Mouse (Mus musculus): ENCODE measurements at regions not wholly inside any gene's neighbourhood (a gene's known extent, or its start where the extent isn't known, plus 50 kb on each side); places are given as distances from the start of the nearest gene placed in this dataset.

GRCm38 (mm10) chr5:144621967-144622366 is 76.3 kb downstream of the Nptx2 start:
- no peak for DNase-seq (ENCODE audit: low read depth, low spot score)

GRCm38 (mm10) chr5:144623358-144623757 is 77.7 kb downstream of the Nptx2 start:
- no peak for DNase-seq (ENCODE audit: low read depth, low spot score)

- no peak for DNase-seq (ENCODE audit: low read depth, low spot score)
These were observed 86.6 kb downstream of the Nptx2 start for GRCm38 (mm10) chr5:144632295-144632694.

GRCm38 (mm10) chr5:144638631-144639030 is 92.9 kb downstream of the Nptx2 start:
- DNase-seq (ENCODE audit: low read depth, low spot score) = peak; percentile 9

- DNase-seq (ENCODE audit: low read depth, low spot score) = no peak
These were observed 93.9 kb downstream of the Nptx2 start for GRCm38 (mm10) chr5:144639639-144640038.

GRCm38 (mm10) chr5:144642766-144643165 is 97.1 kb downstream of the Nptx2 start:
- no peak for DNase-seq (ENCODE audit: low read depth, low spot score)

- DNase-seq (ENCODE audit: low read depth, low spot score) = no peak
These were observed 97.7 kb downstream of the Nptx2 start for GRCm38 (mm10) chr5:144643438-144643837.

- no peak for DNase-seq (ENCODE audit: low read depth, low spot score)
These were observed 99.7 kb downstream of the Nptx2 start for GRCm38 (mm10) chr5:144645367-144645766.

- no peak for DNase-seq (ENCODE audit: low read depth, low spot score)
These were observed 101.8 kb downstream of the Nptx2 start for GRCm38 (mm10) chr5:144647311-144648104.

GRCm38 (mm10) chr5:144652231-144652630 is 106.5 kb downstream of the Nptx2 start:
- DNase-seq (ENCODE audit: low read depth, low spot score) = no peak

- DNase-seq (ENCODE audit: low read depth, low spot score) = peak; percentile 7
These were observed 99.6 kb downstream of the Tmem130 start for GRCm38 (mm10) chr5:144662031-144662430.

GRCm38 (mm10) chr5:144663981-144664380 is 97.6 kb downstream of the Tmem130 start:
- DNase-seq (ENCODE audit: low read depth, low spot score) = no peak

GRCm38 (mm10) chr5:144664571-144665295 is 96.9 kb downstream of the Tmem130 start:
- no peak for DNase-seq (ENCODE audit: low read depth, low spot score)

GRCm38 (mm10) chr5:144668060-144668459 is 93.6 kb downstream of the Tmem130 start:
- DNase-seq (ENCODE audit: low read depth, low spot score) = no peak

GRCm38 (mm10) chr5:144678815-144679750 is 82.5 kb downstream of the Tmem130 start:
- DNase-seq (ENCODE audit: low read depth, low spot score) = no peak

- no peak for DNase-seq (ENCODE audit: low read depth, low spot score)
These were observed 77.4 kb downstream of the Tmem130 start for GRCm38 (mm10) chr5:144684184-144684583.

Data from WW6 (cell line).